8 mouse cellular contexts compared by ENCODE assay signal in the genomic region with DNA sequence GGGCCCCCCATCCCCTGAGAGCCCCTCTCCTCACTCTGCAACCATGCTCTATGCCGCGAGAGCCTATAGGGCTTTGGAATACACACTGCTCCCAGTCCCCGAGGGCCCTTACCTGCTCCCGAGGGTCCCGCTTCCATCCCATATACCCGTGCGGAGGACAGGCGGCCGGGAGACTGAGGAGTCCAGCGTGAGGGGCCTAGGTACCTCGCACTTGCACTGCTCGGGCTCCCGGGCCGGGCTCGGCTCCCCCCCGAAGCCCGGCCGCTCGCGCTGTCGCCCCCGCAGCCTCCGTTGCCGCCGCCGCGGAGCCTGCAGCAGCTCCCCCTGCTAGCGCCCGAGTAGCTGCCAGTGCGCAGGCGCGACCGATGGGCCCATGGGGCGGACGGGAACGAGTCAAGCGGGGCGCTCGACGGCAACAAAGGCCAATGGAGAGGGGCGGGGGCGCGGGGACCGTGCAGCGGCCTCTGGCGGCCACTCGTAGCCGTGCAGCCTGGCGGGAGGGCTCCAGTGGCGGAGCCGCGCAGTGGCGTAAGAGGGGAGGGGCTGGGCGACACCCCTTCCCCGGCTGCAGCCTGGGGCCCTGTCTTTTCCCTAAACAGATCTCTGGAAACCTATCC. TPM values are rescaled to one million over a fixed set of nuclear protein-coding genes. Genes with fewer than 3 reads are reported as not detected.
DNase-seq lines count a peak whose midpoint lies in the region; ATAC-seq and TF ChIP-seq lines count a peak whose summit lies in the region.

Gene Ago1, minus strand, starts transcription at position 299 of the 617 bp plus-strand sequence.

- H3K27ac ChIP-seq in cortical plate, adult 2 months (ENCODE audit: insufficient read depth, low read length) = peak within 1 kb of the TSS; percentile 93

- DNase-seq in gastrocnemius, postnatal 10 days = peak; percentile 97
- peak; percentile 97 for DNase-seq in induced T-regulatory cell, adult 2 months (ENCODE audit: low read depth)
- DNase-seq in left cerebral cortex, adult 9 months (ENCODE audit: low spot score in 2 of 2) = peak; percentile 85 to 95
- DNase-seq in right cerebral cortex, postnatal 14 days = peak; percentile 94
- DNase-seq in urinary bladder, postnatal 36 days (ENCODE audit: low spot score in 2 of 2) = peak; percentile 90 to 95

- H3K4me1 ChIP-seq in cortical plate, adult 2 months (ENCODE audit: control insufficient read depth, insufficient read depth, low read length) = peaks cover 4% of the 10 kb centered on the region

- H3K4me3 ChIP-seq in cortical plate, adult 2 months (ENCODE audit: insufficient read depth, low read length) = peak within 1 kb of the TSS; percentile 91

- peak; percentile 38; the same call in 1 of the 2 replicates for TF ChIP-seq POLR2A in cortical plate, adult 2 months (IDR thresholded peaks at IDR 0.05; ENCODE audit: extremely low read depth, insufficient read depth, low read length)

- ATAC-seq in activated CD4-positive, CD25-positive, alpha-beta regulatory T cell, adult 4 months = peak; percentile 89
- ATAC-seq in megakaryocyte progenitor cell, adult 5-6 weeks (replicated peaks; ENCODE audit: poor library complexity) = peak; percentile 86

- peak; percentile 53 for TF ChIP-seq CTCF in cortical plate, adult 2 months (IDR thresholded peaks at IDR 0.05; ENCODE audit: extremely low read depth, insufficient read depth, low read length)

RNA-seq across cellular contexts. Expression of gene Ago1, which starts in this region (rescaled TPM):
- polyA plus RNA-seq in activated CD4-positive, CD25-positive, alpha-beta regulatory T cell, adult 4 months (2017; shearing (Covaris generic)) = 1 to 10 TPM; 6.7 to 7.8 TPM
- 28.0 and 31.8 TPM in 2 replicates for polyA plus RNA-seq in cortical plate, adult 2 months (2012; rRNA removed)
- total RNA-seq in gastrocnemius, postnatal 10 days (2021) = 10 to 100 TPM in 1 of 2 experiments, 1 to 10 TPM in 1; 9.1 to 13.6 TPM
- 14.8 and 20.4 TPM in 2 replicates for total RNA-seq in megakaryocyte progenitor cell, adult 5-6 weeks (2015)
- 16.0 and 19.6 TPM in 2 replicates for total RNA-seq in megakaryocyte progenitor cell, adult 5-6 weeks (2017)

Comparison
In these comparisons a context has a peak if more than half of its experiments do, and no peak if none do; other contexts are left out.
1. Peak in every context shown above with its lines: DNase-seq, ATAC-seq, H3K4me3 ChIP-seq and H3K27ac ChIP-seq.